Mouse (Mus musculus): Measurements from ENCODE around the gene Gas2. TPM values are rescaled to one million over a fixed set of nuclear protein-coding genes. Genes with fewer than 3 reads are reported as not detected.

The Gas2 gene
- total RNA-seq (2014; fragmentation: Nextera tagmentation) = 8.5 and 21.8 TPM in 2 replicates
- total RNA-seq (2017) = 6.3 and 9.0 TPM in 2 replicates

DNA sequence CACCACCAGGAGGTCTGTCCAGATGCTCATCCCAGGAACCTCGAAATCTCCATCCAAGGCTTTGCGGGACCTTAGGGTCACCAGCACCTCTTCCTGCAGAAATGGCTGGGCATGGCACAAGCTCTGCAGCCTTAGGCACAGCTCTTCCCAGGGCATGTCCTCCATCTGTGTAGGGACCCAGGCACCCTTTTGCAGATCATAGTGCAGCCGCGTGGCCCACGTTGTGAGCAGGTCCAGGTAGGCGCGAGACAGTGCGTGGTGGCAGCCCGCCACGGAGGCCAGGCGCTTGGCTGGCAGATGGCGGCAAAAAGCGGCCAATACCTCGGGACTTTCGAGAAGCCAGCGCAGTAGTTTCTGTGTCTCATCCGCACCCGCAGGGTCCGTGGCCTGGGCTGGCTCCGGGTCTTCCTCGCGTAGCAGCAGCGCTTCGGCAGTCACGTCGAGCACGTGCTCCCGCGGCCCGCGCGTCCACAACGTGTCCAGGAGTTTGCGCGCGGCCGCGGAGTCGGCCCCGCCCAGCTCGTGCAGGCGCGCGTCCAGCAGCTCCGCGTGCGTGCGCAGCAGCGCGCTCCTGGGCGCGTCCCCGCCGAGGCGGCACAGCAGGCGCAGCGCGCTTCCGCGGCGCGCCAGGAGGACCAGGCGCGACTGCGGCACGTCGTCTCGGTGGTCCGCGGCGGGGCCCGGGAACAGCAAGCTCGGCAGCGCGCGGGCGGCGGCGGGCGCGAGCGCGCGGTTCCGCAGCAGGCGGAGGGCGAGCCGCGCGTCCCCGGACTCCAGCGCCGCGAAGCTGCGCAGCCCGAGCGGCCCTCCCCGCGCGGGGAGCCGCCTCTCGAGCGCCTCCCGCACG, at the start of gene Gas2:
TSS of gene Gas2 (plus strand) at position 766 of the 847 bp plus-strand sequence.
- ATAC-seq (replicated peaks; ENCODE audit: low FRiP score, low TSS enrichment, poor library complexity, severe bottlenecking) = peak; percentile 58

DNA sequence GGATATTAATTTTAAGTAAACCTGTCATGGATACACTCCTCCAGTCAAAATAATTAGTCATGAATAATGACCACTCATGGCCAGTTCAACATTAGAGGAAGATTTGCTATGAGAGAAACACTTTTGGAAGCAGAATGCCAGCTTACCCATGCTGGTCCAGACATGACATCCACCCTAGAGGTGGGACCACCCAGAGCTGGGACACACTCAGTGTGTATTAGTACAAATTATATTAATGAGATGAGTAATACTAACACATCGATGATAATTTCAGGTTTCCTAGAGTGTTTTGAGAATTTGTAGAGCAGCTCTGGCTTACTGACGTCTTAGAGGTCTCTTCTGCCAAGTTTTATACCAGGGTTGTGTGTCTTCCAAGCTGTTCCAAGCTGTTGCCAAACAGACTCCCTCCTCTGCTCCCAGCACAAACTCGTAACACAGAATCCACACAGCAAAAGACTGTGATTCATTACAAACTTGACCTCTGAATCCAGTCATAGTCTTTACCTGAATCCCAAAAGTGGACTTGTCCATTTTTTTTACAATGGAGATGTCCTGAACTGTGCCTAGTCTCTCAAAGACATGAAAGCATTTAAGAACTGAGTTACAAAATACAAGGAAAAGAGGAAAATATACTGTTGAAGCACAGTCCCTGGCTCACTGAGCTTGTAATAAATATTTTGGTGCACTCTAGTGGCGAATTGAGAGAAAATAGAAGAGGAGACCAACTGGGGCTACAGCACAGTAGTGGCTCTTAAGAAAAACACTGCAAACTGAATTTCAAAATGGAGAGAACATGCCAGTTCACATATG, 46.1 kb upstream of the Gas2 start:
- no peak for ATAC-seq (replicated peaks; ENCODE audit: low FRiP score, low TSS enrichment, poor library complexity, severe bottlenecking)

DNA sequence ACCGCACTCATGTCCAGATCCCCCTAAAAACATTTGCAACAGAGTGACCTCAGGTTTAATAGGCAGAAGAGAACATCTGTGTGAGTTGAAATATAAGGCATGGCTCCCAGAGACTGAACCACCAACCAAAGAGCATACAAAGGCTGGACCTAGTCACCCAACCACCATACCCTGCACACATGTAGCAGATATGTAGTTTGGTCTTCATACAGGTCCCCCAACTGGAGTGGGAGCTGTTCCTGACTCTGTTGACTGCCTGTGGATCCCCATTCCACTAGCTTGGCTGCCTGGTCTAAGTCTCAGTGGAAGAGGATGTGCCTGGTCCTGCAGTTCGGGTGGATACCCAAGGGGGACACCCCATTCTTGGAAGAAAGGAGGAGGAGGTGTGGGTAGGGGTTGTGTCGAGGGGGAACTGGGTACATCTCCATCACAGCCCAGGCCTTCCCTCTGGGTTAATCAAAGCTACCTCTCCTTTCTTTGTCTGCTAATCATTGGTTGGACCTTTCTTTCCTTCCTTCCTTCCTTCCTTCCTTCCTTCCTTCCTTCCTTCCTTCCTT, 45.5 kb upstream of the Gas2 start:
- no peak for ATAC-seq (replicated peaks; ENCODE audit: low FRiP score, low TSS enrichment, poor library complexity, severe bottlenecking)

DNA sequence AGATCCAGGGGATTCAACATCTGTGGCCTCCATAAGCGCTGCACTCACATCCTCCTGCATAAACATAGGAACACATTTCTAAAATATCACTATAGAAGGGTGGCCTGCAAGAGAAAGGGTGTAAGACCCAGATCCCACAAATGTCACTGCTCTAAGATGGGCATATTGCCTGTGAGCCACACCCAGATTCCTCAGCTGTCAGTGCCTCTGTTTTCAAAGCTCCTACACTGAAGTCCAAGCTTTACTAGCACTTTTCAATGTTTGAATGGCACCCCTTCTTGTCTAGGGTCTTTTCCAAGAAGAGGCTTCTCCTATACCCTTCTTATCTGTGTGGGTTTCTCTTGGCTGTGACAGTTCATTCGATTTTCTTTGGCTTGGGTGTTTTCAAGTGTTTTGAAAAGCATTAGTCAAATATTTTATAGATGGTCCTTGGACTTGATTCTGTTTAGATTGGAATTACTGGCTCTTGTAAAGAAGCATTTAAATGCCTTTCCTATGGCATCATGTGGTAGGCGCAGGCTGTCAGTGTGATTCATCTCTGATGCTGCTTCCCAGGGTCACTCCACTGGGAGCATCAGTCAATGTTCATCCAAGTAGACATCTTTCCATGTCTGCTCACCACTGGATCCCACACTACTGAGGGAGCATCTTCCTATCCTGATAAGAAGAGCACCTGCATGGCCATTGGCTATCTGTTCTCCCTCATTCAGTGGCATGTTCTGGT, 43.4 kb upstream of the Gas2 start:
- ATAC-seq (replicated peaks; ENCODE audit: low FRiP score, low TSS enrichment, poor library complexity, severe bottlenecking) = no peak

DNA sequence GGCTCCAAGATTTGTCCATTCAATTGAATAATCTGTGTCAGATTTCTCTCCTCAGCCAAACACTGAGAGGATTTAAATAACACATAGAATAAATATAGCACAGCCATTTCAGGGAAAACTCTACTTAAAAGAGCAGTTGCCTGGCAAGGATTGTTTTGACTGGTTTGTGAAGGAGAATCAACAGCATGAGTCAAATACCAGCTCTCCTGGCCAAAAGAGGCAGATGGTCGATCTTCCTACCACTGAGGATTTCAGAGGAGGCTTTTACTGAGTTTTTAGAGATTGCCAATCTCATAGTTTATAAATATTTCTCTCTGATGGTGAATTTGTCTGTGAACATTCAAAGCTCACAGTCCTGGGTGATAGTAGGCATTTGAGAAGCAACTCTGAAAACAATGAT, 41.9 kb upstream of the Gas2 start:
- no peak for ATAC-seq (replicated peaks; ENCODE audit: low FRiP score, low TSS enrichment, poor library complexity, severe bottlenecking)

DNA sequence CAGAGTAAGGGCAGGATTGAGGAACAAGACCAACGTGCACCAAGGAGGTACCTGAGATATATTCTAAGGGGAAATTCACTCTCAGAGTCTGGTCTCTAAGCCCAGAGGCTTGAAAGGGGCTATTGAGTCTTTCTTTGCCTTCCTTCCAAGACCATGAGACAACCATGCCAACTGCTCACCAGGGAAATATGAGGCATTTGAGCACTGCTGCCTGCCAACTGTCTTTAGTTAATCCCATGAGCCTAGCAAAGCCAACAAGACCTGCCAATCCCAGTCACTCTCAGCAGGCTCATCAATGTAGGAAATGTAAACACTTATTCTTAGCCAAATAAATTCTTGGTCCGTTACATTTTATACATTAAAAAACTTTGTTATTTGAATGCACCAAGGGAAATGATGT, 40.3 kb upstream of the Gas2 start:
- ATAC-seq (replicated peaks; ENCODE audit: low FRiP score, low TSS enrichment, poor library complexity, severe bottlenecking) = no peak

DNA sequence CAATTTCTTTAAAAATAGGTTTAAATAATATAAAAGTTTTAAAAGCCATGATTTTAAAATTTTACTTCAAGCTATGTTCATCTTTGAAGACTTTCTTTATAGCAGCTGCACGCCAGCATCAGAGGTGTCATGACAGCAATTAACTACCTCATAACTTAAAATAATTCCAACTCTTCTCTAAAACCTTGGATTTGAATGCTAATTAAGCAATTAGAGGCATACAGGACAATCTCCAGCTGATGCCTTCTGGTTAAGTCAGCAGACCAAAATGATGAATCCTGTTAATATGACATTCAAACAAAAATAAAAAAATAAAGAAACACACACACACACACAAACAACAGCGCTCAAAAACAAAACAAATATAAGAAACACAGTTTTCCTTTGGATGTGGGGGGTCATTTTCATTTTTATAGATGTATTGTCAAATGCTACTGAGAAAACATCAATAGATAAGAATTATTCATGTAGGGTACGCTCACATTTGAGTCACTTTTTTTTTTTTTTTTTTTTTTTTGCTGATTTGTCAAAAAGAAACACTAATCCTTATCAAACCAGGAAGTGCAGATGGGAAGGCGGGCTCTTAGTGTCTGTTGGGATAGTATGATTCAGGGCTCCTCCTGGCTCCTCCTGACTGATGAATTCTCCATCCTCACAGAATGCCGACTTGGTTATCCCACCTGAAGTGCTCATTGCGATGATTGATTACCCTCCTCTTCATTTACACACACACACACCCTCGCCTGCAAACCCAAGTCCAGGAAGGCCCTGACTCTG, 38.1 kb upstream of the Gas2 start:
- ATAC-seq (replicated peaks; ENCODE audit: low FRiP score, low TSS enrichment, poor library complexity, severe bottlenecking) = no peak

DNA sequence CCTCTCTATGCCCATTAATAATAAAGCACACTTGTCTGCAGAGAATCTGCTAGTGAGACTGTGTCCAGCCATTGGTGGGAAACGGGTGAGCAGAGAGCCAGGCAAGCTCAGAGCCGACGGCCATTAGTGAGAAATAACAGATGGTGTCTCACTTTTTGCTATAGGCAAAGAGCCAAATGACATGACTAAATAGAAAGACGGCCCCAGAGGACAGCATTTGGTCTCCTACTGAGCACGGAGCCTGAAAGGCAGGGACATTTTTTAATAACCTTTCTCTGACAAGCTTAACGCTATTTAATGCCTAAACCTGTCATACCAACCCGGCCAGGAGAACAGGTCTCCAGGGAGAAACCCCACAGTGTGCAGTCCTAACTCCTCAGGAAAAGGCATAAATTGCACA, 29.9 kb upstream of the Gas2 start:
- ATAC-seq (replicated peaks; ENCODE audit: low FRiP score, low TSS enrichment, poor library complexity, severe bottlenecking) = no peak

DNA sequence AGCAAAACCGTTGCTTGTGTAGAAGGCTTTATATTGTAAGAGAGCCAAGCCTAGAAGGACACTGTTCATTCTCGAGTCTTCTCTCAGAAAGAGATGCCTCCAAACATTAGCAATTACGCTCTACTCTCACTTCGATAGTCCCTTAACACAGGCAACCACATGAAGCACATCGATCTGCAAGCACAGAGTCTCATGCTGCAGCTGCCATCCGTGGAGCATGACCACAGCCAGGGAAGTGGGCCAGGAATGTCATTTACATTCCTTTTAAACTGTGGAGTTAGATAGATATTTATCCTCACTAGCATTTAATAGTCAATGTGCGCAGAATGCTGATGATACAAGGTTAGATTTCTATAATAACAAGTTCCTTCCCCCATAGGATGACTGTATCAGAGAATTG, 21.3 kb upstream of the Gas2 start:
- no peak for ATAC-seq (replicated peaks; ENCODE audit: low FRiP score, low TSS enrichment, poor library complexity, severe bottlenecking)

DNA sequence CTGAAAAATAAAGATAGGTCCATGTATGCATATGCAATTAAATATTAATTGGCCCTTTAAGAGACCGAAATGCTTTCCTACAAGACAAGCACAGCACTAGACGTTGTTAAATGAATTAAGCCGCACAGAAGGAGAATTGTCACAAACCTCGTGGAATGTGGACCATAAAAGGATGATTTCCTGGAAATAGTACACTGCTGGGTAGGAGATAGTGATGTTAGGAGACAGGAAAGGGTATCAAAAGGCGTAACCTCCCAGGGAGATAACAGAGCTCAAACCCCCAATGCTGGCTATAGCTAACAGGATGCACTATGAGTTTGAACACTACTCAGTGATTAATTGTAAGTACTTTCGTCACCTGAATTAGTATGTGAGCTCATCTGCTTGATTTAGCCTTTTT, 10.9 kb upstream of the Gas2 start:
- ATAC-seq (replicated peaks; ENCODE audit: low FRiP score, low TSS enrichment, poor library complexity, severe bottlenecking) = no peak

- ATAC-seq (replicated peaks; ENCODE audit: low FRiP score, low TSS enrichment, poor library complexity, severe bottlenecking) = no peak
These were observed 9.8 kb upstream of the Gas2 start for GRCm38 (mm10) chr7:51851890-51852507.

GRCm38 (mm10) chr7:51862097-51862492, 280 bp downstream of the Gas2 start, which contains the start of gene Fancf:
Gene Fancf, minus strand, starts transcription at chr7:51862267.
- ATAC-seq (replicated peaks; ENCODE audit: low FRiP score, low TSS enrichment, poor library complexity, severe bottlenecking) = peak; percentile 99

DNA sequence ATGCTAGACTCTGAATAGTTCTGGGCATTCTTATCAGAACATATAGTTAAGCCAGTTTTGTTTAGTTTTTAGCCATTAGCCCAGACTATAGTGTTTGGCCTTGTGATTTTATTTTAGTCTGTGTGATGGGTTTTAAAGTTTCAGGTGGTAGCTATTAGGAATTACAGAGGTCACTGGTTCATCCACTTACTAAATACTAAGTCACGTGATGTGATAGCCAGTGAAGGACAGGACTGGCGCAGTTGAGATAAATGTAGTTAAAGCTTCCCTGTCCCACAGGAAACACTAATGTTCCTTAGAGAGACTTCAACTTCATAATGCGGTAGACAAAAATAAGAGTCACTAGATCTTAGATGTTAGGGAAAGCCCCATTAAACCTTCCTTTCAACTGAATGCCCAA, 1.0 kb downstream of the Gas2 start:
- no peak for ATAC-seq (replicated peaks; ENCODE audit: low FRiP score, low TSS enrichment, poor library complexity, severe bottlenecking)

- ATAC-seq (replicated peaks; ENCODE audit: low FRiP score, low TSS enrichment, poor library complexity, severe bottlenecking) = no peak
These were observed 3.5 kb downstream of the Gas2 start for GRCm38 (mm10) chr7:51865336-51865735.

DNA sequence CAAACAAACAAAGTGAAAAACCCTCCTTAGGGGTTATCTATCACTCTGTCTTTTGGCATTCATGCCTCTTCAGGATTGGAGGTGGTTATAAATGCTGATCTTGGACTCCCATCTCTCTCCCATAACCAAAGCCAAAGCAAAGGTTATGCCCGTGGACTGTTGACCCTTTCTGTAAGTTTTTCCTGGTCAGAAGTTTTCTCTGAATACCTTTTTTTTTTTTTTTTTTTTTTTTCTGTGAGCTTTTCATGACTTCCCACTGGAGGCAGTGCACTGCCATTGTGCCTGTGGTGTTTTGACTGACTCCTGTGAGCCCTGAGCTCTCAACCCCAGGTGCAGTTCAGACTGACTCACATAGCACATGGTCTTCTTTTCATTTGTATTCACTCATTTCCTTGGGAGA, 6.2 kb downstream of the Gas2 start:
- ATAC-seq (replicated peaks; ENCODE audit: low FRiP score, low TSS enrichment, poor library complexity, severe bottlenecking) = no peak

DNA sequence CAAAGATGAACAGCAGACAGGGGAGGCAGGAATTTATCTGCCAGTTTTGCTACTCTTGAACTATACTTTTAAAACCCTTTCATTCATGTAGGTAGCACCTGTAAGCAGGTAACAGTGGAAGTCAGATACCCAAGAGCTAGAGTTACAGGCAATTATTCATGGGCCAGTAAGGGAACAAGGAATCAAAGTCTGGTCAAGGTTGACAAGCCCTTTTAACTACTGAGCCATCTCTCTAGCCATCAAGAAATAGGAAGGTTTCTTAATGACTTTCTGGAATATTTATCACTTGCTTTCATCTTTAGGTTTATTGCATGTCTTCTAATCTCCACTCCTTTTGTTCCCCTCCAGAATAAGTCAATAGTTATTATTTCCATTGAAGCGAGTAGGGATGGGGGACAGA, 10.2 kb downstream of the Gas2 start:
- no peak for ATAC-seq (replicated peaks; ENCODE audit: low FRiP score, low TSS enrichment, poor library complexity, severe bottlenecking)

- peak; percentile 73; the same call in 1 of the 2 replicates for ATAC-seq (replicated peaks; ENCODE audit: low FRiP score, low TSS enrichment, poor library complexity, severe bottlenecking)
These were observed 10.8 kb downstream of the Gas2 start for GRCm38 (mm10) chr7:51872597-51872996.

- ATAC-seq (replicated peaks; ENCODE audit: low FRiP score, low TSS enrichment, poor library complexity, severe bottlenecking) = no peak
These were observed 14.5 kb downstream of the Gas2 start for GRCm38 (mm10) chr7:51876316-51876715.
